Mouse (Mus musculus): ENCODE data around the gene Zfp146. TPM values are rescaled to one million over a fixed set of nuclear protein-coding genes. Genes with fewer than 3 reads are reported as not detected.
"Not testable (repeated sequence)": the region's sequence is repeated elsewhere in the genome, so short reads cannot be mapped to it uniquely, and the experiment has no call there.

Gene Zfp146
- polyA plus RNA-seq, 1 experiment, result 2.6 TPM

DNA sequence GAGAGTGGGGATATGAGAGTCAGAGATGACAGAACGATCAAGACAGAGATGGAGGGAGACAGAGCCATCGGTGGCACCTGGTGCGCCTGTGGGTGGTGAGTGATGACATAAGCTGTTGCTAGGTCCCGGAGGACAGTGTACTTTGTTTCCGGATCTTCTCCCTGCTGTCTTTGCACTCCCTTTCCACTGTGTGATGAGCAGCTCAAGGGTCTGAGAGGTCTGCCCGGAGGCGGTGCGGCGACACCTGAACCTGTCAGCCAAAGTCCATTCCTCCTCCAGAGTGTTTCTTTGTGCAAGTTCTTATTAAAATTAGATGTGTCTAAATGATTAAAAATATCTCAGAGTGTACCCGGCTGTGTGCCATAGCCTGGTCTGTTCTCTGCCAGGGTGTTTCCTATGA, 32.7 kb downstream of the Zfp146 start:
- Histone ChIP-seq H3K36me3 (replicated peaks; ENCODE audit: low read length) (peaks cover 81% of the 10 kb centered on the region), H3K4me1 (no peaks in the 10 kb centered on the region), H3K9me3 (peaks cover 78% of the 10 kb centered on the region), H3K27me3 (replicated peaks) (no peaks in the 10 kb centered on the region), H3K4me3 (replicated peaks) (no peak overlapping the region)
- TF ChIP-seq FLI1 (IDR thresholded peaks at IDR 0.05; ENCODE audit: low read length), result no peak

DNA sequence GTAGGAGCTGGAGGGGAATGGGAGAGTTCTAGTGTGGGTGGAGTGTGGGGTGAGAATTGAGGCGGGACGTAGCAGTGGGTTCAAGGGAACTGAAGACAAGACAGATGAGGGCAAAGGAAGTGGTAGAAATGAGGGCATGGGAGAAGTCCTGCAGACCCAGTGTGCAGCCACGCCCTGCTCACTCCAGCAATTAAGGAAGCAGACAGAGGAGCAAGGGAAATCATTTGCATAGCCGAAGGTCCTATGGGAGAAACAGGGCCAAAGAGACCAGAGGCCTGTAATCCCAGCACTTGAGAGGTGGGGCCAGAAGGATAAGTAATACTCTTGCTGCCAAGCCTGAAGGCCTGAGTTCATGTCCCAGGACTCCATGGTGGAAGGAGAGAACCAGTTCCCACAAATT, 37.2 kb downstream of the Zfp146 start:
- Histone ChIP-seq H3K4me1 (no peaks in the 10 kb centered on the region), H3K27me3 (replicated peaks) (no peaks in the 10 kb centered on the region), H3K9me3 (peaks cover 40% of the 10 kb centered on the region), H3K4me3 (replicated peaks) (no peak overlapping the region), H3K36me3 (replicated peaks; ENCODE audit: low read length) (peaks cover 75% of the 10 kb centered on the region)
- no peak for TF ChIP-seq GATA1 (IDR thresholded peaks at IDR 0.05; ENCODE audit: borderline replicate concordance, low read length)
- no peak for TF ChIP-seq FLI1 (IDR thresholded peaks at IDR 0.05; ENCODE audit: low read length)

DNA sequence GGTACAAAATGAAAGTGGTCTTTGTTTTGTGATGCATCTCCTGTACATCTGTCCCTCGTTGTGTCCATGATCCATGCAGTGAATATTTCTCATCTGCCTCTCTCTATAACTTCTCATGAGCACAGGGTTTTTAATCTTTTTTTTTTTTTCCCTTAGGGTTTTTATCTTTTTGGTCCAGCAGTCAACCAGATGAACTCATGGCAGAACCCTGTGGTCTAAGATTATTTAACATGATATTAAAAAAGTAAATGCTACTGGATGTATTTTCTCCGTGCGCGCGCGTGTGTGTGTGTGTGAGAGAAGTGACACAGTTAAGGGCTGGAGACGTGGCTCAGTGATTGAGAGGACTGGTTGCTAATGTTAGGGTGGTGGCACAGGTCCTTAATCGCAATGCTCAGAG, 39.6 kb downstream of the Zfp146 start:
- no peaks in the 10 kb centered on the region for H3K4me1 ChIP-seq
- no peaks in the 10 kb centered on the region for H3K27me3 ChIP-seq (replicated peaks)
- peaks cover 22% of the 10 kb centered on the region for H3K9me3 ChIP-seq
- H3K4me3 ChIP-seq (replicated peaks), result no peak overlapping the region
- H3K36me3 ChIP-seq (replicated peaks; ENCODE audit: low read length), result peaks cover 61% of the 10 kb centered on the region
- TF ChIP-seq GATA1 (IDR thresholded peaks at IDR 0.05; ENCODE audit: borderline replicate concordance, low read length) (no peak), FLI1 (IDR thresholded peaks at IDR 0.05; ENCODE audit: low read length) (no peak)

DNA sequence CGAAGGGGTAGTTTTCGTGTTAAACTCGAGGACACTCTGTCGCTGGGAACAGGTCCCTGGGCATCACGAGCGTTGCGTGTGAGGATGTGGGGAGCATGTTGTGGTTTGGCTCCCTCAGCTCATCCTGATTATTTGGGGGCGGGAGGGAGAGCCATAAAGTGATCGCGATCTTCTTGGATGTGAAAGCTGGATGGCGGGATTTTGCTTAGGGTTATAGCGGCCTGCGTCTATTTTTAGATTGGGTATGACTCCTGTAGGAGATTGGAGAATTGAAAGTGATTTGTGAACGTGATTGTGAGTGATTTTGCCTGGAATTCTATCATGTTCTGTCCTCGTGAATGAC, 47.4 kb downstream of the Zfp146 start:
- peaks cover 9% of the 10 kb centered on the region for H3K9me3 ChIP-seq
- H3K36me3 ChIP-seq (replicated peaks; ENCODE audit: low read length), result peaks cover 3% of the 10 kb centered on the region
- H3K4me1 ChIP-seq, result peaks cover 15% of the 10 kb centered on the region
- TF ChIP-seq GATA1 (IDR thresholded peaks at IDR 0.05; ENCODE audit: borderline replicate concordance, low read length) (no peak), FLI1 (IDR thresholded peaks at IDR 0.05; ENCODE audit: low read length) (no peak)
- peak overlapping the region; percentile 96 for H3K4me3 ChIP-seq (replicated peaks)
- H3K27me3 ChIP-seq (replicated peaks), result no peaks in the 10 kb centered on the region

DNA sequence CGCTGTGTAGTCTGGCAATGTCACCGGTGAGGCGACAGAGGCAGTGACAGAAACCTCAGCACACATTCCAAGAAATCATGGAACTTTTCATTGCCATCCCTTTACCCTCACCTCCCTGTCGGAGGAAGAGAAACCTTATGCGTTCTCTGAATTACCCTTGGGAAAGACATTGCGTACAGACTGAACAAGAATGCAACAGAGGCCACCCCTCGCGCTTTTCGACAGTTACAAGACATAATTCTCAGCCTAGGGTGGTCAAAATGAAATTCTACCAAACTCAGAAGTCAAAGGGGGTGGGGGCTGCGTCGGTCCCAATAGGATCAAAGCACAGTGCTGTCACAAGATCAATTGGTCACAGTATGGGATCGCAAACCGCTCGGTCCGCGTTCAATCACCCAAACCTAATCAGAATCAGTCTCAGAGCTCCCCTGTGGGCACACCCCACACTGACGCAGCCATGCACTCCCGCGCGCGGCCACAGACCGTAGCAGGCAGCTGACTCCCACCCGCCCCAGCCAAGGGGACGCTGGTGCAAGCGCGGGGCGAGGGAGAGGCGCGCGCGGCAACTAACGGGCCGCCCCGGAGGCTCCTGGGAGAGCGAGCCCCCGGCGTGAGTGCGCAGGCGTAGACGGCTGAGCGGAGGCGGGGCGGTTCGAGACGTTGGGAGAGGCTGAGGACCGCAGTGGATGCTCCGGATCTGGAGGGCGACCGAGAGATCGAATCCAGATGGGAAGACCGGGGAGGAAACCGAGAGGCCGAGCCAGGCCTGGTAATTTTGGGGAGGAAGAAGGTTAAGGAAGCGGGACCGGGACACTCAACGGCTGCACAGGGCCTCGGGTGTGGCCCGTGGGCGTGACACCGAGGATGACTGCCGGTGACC, 48.0 kb downstream of the Zfp146 start, which contains the start of gene Zfp382:
Gene Zfp382, plus strand, starts transcription at position 635 of the 880 bp plus-strand sequence.
- peaks cover 3% of the 10 kb centered on the region for H3K36me3 ChIP-seq (replicated peaks; ENCODE audit: low read length)
- H3K4me1 ChIP-seq, result peaks cover 15% of the 10 kb centered on the region
- H3K9me3 ChIP-seq, result peaks cover 10% of the 10 kb centered on the region
- no peaks in the 10 kb centered on the region for H3K27me3 ChIP-seq (replicated peaks)
- peak within 1 kb of the TSS; percentile 96 for H3K4me3 ChIP-seq (replicated peaks)
- TF ChIP-seq FLI1 (IDR thresholded peaks at IDR 0.05; ENCODE audit: low read length) (no peak), GATA1 (IDR thresholded peaks at IDR 0.05; ENCODE audit: borderline replicate concordance, low read length) (no peak)

DNA sequence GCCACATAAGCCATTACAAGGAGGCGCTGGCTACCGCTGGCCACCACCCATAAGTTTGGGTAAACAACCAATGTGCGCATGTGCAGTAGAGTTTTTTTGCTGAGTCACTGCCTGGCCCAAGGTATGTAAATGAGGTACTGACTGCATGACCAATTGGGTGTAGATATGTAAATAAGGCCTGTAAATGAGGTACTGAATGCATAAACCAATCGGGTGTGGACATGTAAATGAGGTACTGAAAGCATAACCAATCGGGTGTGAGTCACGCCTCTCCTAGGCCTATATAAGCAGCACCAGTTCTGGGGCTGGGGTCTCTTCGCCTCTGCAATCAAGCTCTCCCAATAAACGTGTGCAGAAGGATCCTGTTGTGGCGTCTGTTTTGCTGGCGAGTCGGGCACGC, 51.6 kb downstream of the Zfp146 start:
- not testable (repeated sequence) for H3K4me3 ChIP-seq (replicated peaks); H3K36me3 ChIP-seq (replicated peaks; ENCODE audit: low read length); H3K27me3 ChIP-seq (replicated peaks)
- peaks cover 45% of the 10 kb centered on the region for H3K9me3 ChIP-seq
- H3K4me1 ChIP-seq, result peaks cover 15% of the 10 kb centered on the region

DNA sequence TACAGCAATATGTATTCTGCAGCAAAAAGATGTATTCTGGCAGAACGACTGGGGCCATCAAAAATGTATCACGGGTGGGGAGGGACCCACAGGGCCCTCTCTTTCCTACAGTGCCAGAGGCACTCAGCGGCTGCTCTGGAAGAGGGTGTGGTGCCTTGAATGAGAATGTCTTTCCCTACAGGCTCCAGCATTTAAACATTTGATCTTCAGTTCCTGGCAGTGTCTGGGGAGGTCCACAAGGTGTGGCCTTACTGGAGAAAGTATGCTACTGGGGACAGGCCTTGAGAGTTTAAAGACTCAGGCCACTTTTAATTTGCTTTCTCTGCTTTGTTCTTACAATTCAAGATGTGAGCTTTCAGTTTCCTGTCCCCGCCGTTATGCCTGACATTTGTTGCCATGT, 53.5 kb downstream of the Zfp146 start:
- no peak for TF ChIP-seq FLI1 (IDR thresholded peaks at IDR 0.05; ENCODE audit: low read length)
- no peak for TF ChIP-seq GATA1 (IDR thresholded peaks at IDR 0.05; ENCODE audit: borderline replicate concordance, low read length)
- Histone ChIP-seq H3K36me3 (replicated peaks; ENCODE audit: low read length) (no peaks in the 10 kb centered on the region), H3K4me1 (peaks cover 1% of the 10 kb centered on the region), H3K9me3 (peaks cover 47% of the 10 kb centered on the region), H3K4me3 (replicated peaks) (no peak overlapping the region), H3K27me3 (replicated peaks) (no peaks in the 10 kb centered on the region)

Other genes with a start within 250 kb of the Zfp146 start
- 1.2 TPM in 1 of 2 replicates, not detected in the other for gene Zfp74, start 215.7 kb downstream of the Zfp146 start, polyA plus RNA-seq (2012; ENCODE audit: insufficient read depth, low replicate concordance)
- 0.43 and 0.93 TPM in 2 replicates for gene Zfp568, start 185.8 kb downstream of the Zfp146 start, polyA plus RNA-seq (2012; ENCODE audit: insufficient read depth, low replicate concordance)
- not detected in 2 replicates for gene Zfp14, start 118.4 kb downstream of the Zfp146 start, polyA plus RNA-seq (2012; ENCODE audit: insufficient read depth, low replicate concordance)
- 0.21 TPM in 1 of 2 replicates, not detected in the other for gene Zfp82, start 96.8 kb downstream of the Zfp146 start, polyA plus RNA-seq (2012; ENCODE audit: insufficient read depth, low replicate concordance)
- not detected in 2 replicates for gene Gm26920, start 79.3 kb downstream of the Zfp146 start, polyA plus RNA-seq (2012; ENCODE audit: insufficient read depth, low replicate concordance)
- gene Zfp566, start 79.2 kb downstream of the Zfp146 start, polyA plus RNA-seq (2012; ENCODE audit: insufficient read depth, low replicate concordance), result 0.37 TPM in 1 of 2 replicates, not detected in the other
- 0.26 TPM in 1 of 2 replicates, not detected in the other for gene Zfp260, start 75.0 kb downstream of the Zfp146 start, polyA plus RNA-seq (2012; ENCODE audit: insufficient read depth, low replicate concordance)
- not detected in 2 replicates for gene Zfp382, start 47.8 kb downstream of the Zfp146 start, polyA plus RNA-seq (2012; ENCODE audit: insufficient read depth, low replicate concordance)
- 2.4 TPM in 1 of 2 replicates, not detected in the other for gene Cox7a1, start 14.4 kb upstream of the Zfp146 start, polyA plus RNA-seq (2012; ENCODE audit: insufficient read depth, low replicate concordance)
- 122 and 208 TPM in 2 replicates for gene Capns1, start 29.1 kb upstream of the Zfp146 start, polyA plus RNA-seq (2012; ENCODE audit: insufficient read depth, low replicate concordance)
- 13.7 and 67.3 TPM in 2 replicates for gene Polr2i, start 62.2 kb upstream of the Zfp146 start, polyA plus RNA-seq (2012; ENCODE audit: insufficient read depth, low replicate concordance)
- gene Tbcb, start 62.5 kb upstream of the Zfp146 start, polyA plus RNA-seq (2012; ENCODE audit: insufficient read depth, low replicate concordance), result 21.7 and 73.2 TPM in 2 replicates
- not detected in 2 replicates for gene Ovol3, start 66.0 kb upstream of the Zfp146 start, polyA plus RNA-seq (2012; ENCODE audit: insufficient read depth, low replicate concordance)
- gene Thap8, start 110.3 kb upstream of the Zfp146 start, polyA plus RNA-seq (2012; ENCODE audit: insufficient read depth, low replicate concordance), result not detected in 2 replicates
- 35.7 and 93.0 TPM in 2 replicates for gene Wdr62, start 110.7 kb upstream of the Zfp146 start, polyA plus RNA-seq (2012; ENCODE audit: insufficient read depth, low replicate concordance)
- gene Clip3, start 122.0 kb upstream of the Zfp146 start, polyA plus RNA-seq (2012; ENCODE audit: insufficient read depth, low replicate concordance), result 0.34 TPM in 1 of 2 replicates, not detected in the other
- gene Alkbh6, start 139.0 kb upstream of the Zfp146 start, polyA plus RNA-seq (2012; ENCODE audit: insufficient read depth, low replicate concordance), result 78.7 and 108 TPM in 2 replicates
- 2.6 TPM in 1 of 2 replicates, not detected in the other for gene Syne4, start 145.1 kb upstream of the Zfp146 start, polyA plus RNA-seq (2012; ENCODE audit: insufficient read depth, low replicate concordance)
- 0.25 TPM in 1 of 2 replicates, not detected in the other for gene E130208F15Rik, start 152.0 kb upstream of the Zfp146 start, polyA plus RNA-seq (2012; ENCODE audit: insufficient read depth, low replicate concordance)
- 9.8 and 13.7 TPM in 2 replicates for gene Sdhaf1, start 154.1 kb upstream of the Zfp146 start, polyA plus RNA-seq (2012; ENCODE audit: insufficient read depth, low replicate concordance)
- not detected in 2 replicates for gene Lrfn3, start 193.0 kb upstream of the Zfp146 start, polyA plus RNA-seq (2012; ENCODE audit: insufficient read depth, low replicate concordance)
- 20.9 and 273 TPM in 2 replicates for gene Tyrobp, start 244.0 kb upstream of the Zfp146 start, polyA plus RNA-seq (2012; ENCODE audit: insufficient read depth, low replicate concordance)

Measured in megakaryocyte, embryonic 14.5 days (primary cell).